ENCODE assay signal across 38 mouse cellular contexts in genomic region chr6:30594364-30594763, GRCm38 (mm10). TPM values are rescaled to one million over a fixed set of nuclear protein-coding genes. Genes with fewer than 3 reads are reported as not detected.
"Had no signal": no experiment of that assay in that cellular context is flagged by ENCODE, and none has a peak within 500 bp of the region (broad histone marks: within the 10 kb centered on the region; RNA-seq: fewer than 3 reads in every experiment).

No protein-coding gene starts in this region.

- H3K27ac ChIP-seq: gastrocnemius, adult 2 months; heart, adult 2 months; heart, embryonic 13.5 days; heart, embryonic 15.5 days; hindbrain, embryonic 15.5 days; hindbrain, postnatal 0 days; kidney, postnatal 0 days; limb, embryonic 12.5 days; liver, embryonic 13.5 days; liver, embryonic 15.5 days had no signal

- H3K9me3 ChIP-seq: heart, embryonic 13.5 days; heart, embryonic 15.5 days; hindbrain, embryonic 15.5 days; kidney, embryonic 15.5 days; limb, embryonic 12.5 days; liver, embryonic 13.5 days; liver, embryonic 15.5 days had no signal

- H3K9ac ChIP-seq: heart, embryonic 13.5 days; heart, embryonic 15.5 days; hindbrain, embryonic 15.5 days; kidney, embryonic 15.5 days; limb, embryonic 12.5 days; liver, embryonic 13.5 days; liver, embryonic 15.5 days; liver, postnatal 0 days had no signal

- H3K4me1 ChIP-seq: liver, embryonic 13.5 days; liver, embryonic 15.5 days had no signal

- DNase-seq: gastrocnemius, adult 2 months; gastrocnemius, postnatal 10 days; gastrocnemius, postnatal 36 days; heart, adult 2 months; heart, postnatal 14 days; heart, postnatal 36 days; kidney, adult 11 months; kidney, adult 2 months; kidney, adult 9 months; kidney, postnatal 14 days; kidney, postnatal 36 days; layer of hippocampus, adult 9-11 months; layer of hippocampus, postnatal 36 days; left cerebral cortex, postnatal 4 days; liver; liver, embryonic 13.5 days; liver, postnatal 0 days had no signal

- H3K4me2 ChIP-seq: heart, embryonic 13.5 days; heart, embryonic 15.5 days; hindbrain, embryonic 15.5 days; kidney, embryonic 15.5 days; limb, embryonic 12.5 days; liver, embryonic 11.5 days; liver, embryonic 13.5 days; liver, embryonic 15.5 days had no signal

- H3K27me3 ChIP-seq: heart, embryonic 13.5 days; heart, embryonic 15.5 days; hindbrain, embryonic 15.5 days; kidney, embryonic 15.5 days; limb, embryonic 12.5 days; liver, embryonic 13.5 days; liver, embryonic 15.5 days had no signal

- H3K4me3 ChIP-seq: gastrocnemius, adult 2 months; heart, adult 2 months; heart, embryonic 13.5 days; heart, embryonic 15.5 days; hindbrain, embryonic 15.5 days; kidney, embryonic 15.5 days; limb, embryonic 12.5 days; liver, embryonic 13.5 days; liver, embryonic 15.5 days had no signal

- H3K36me3 ChIP-seq: heart, embryonic 13.5 days; heart, embryonic 15.5 days; hindbrain, embryonic 15.5 days; kidney, embryonic 15.5 days; limb, embryonic 12.5 days; liver, embryonic 13.5 days; liver, embryonic 15.5 days had no signal

- ATAC-seq: hindbrain, postnatal 0 days; intestine, embryonic 16.5 days; liver, postnatal 0 days had no signal

RNA-seq across cellular contexts. Expression of gene Cpa5, which starts 16.4 kb away (rescaled TPM):
- total RNA-seq: gastrocnemius, adult 2 months; gastrocnemius, postnatal 36 days; heart, adult 2 months; heart, postnatal 14 days; heart, postnatal 36 days; hematopoietic stem cell, adult 5-6 weeks; hindbrain, postnatal 0 days; layer of hippocampus, adult 18-20 months; layer of hippocampus, adult 8-10 months; layer of hippocampus, postnatal 14 days; layer of hippocampus, postnatal 36 days; left cerebral cortex, adult 18-20 months; left cerebral cortex, adult 8-10 months; left cerebral cortex, postnatal 10 days; left cerebral cortex, postnatal 25 days; left cerebral cortex, postnatal 4 days had no signal
- polyA plus RNA-seq: frontal cortex, adult 2 months; heart, adult 2 months; hindbrain, embryonic 15.5 days; hindbrain, postnatal 0 days; intestine, embryonic 16.5 days; kidney, adult 2 months; large intestine, adult 2 months; liver, embryonic 11.5 days; liver, embryonic 13.5 days; liver, postnatal 0 days had no signal

RNA-seq across cellular contexts. Expression of gene Cpa4, which starts 26.2 kb away (rescaled TPM):
- total RNA-seq: gastrocnemius, adult 2 months; gastrocnemius, postnatal 36 days; heart, adult 2 months; heart, postnatal 14 days; heart, postnatal 36 days; hematopoietic stem cell, adult 5-6 weeks; layer of hippocampus, adult 18-20 months; layer of hippocampus, postnatal 14 days; layer of hippocampus, postnatal 36 days had no signal
- polyA plus RNA-seq: gonadal fat pad, adult 2 months; heart, adult 2 months; kidney, adult 2 months; large intestine, adult 2 months; liver, postnatal 0 days had no signal

RNA-seq across cellular contexts. Expression of gene Cpa1, which starts 44.7 kb away (rescaled TPM):
- total RNA-seq: gastrocnemius, adult 2 months; gastrocnemius, postnatal 36 days; hematopoietic stem cell, adult 5-6 weeks; layer of hippocampus, adult 18-20 months; layer of hippocampus, adult 8-10 months; layer of hippocampus, postnatal 14 days; layer of hippocampus, postnatal 36 days; left cerebral cortex, adult 18-20 months; left cerebral cortex, adult 8-10 months; left cerebral cortex, postnatal 10 days; left cerebral cortex, postnatal 25 days; left cerebral cortex, postnatal 4 days had no signal
- polyA plus RNA-seq: frontal cortex, adult 2 months had no signal

RNA-seq across cellular contexts. Expression of gene Cpa2, which starts 53.0 kb away (rescaled TPM):
- total RNA-seq: gastrocnemius, adult 2 months; gastrocnemius, postnatal 36 days; heart, adult 2 months; heart, postnatal 14 days; heart, postnatal 36 days had no signal
